Mouse (Mus musculus) small intestine, adult 2 months (tissue): ENCODE results near the gene Srrm3.

Experiments used
- CTCF ChIP-seq: fragments of 200-500 bp; IDR thresholded peaks from 2 replicates; pipeline ENCODE4 v1.5.1; 2012; ENCODE audit warnings: low read depth, mild to moderate bottlenecking, control low read depth, inconsistent platforms, low read length, moderate library complexity, mixed read lengths; ENCODE audit not compliant: insufficient replicate concordance, insufficient read length; ENCODE audit errors: extremely low read depth
- POLR2A ChIP-seq: fragments of 200-500 bp; IDR thresholded peaks from 2 replicates; pipeline ENCODE4 v1.6.1; 2012; ENCODE audit warnings: low read depth, mild to moderate bottlenecking, control low read depth, inconsistent platforms, low read length, moderate library complexity

DNA sequence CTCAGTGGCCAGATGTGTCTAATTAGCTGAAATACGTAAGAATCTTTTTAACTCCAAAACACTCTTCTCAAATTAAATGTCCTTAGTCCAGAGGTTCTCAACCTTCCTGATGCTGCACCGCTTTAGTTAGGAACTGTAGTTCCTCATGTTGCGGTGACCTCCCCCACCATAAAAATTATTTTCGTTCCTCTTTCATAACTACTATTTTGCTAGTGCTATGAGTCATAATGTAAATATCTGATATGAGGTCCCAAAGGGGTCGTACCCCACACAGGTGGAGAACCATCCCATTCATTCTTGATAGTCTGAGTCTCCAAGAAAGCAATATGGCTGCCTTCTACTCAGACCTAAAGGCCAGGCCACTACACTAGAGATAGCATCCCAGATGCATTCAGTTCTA is 63.8 kb downstream of the Srrm3 start:
- no peak for TF ChIP-seq POLR2A
- no peak for TF ChIP-seq CTCF
